Mouse (Mus musculus) brain, embryonic 18.5 days (tissue): Measurements from ENCODE around the gene Rbms2.
"Not testable (repeated sequence)": the region's sequence is repeated elsewhere in the genome, so short reads cannot be mapped to it uniquely, and the experiment has no call there.

Experiments
- DNase-seq: peaks from one replicate; pipeline ENCODE4 v3.0.0-alpha.2; 2012; ENCODE audit warnings: low read depth, low spot score

Rbms2 gene

DNA sequence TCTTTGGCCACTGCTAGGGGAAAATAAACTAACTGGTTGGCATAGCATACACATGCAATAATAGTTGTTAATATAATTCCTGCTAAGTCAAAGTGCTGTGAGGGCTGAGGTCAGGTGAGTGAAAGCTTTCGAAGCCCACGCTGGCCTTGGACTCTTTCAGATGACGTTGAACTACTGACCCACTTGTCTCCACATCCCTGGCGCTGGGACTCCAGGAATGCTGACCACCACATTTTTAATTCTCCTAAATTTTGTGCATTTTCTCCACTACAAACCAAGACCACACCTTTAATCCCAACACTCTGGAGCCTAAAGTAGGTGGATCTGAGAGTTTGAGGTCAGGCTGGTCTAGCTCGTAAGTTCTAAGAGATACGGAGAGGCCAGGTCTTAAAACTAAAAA, 13.0 kb upstream of the Rbms2 start:
- no peak for DNase-seq

DNA sequence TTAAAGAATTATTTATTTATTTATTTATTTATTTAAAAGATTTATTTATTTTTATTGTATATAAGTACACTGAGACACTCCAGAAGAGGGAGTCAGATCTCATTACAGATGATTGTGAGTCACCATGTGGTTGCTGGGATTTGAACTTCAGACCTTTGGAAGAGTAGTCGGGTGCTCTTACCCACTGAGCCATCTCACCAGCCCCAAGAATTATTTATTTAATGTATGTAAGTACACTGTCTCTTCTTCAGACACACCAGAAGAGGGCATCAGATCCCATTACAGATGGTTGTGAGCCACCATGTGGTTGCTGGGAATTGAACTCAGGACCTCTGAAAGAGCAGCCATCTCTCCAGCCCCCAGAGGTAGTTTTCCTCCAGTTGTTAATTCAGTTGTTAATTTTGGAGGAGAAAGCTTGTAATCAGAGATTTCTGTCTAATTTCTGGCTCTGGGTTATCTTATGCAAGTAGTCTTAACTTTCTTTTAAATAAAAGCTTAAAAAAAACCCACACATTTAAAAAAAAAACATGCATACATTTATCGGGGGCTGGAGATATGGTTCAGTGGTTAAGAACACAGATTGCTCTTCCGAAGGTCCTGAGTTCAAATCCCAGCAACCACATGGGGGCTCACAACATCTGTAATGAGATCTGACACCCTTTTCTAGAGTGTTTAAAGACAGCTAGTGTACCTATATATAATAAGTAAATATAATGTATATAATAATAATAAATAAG, 12.1 kb upstream of the Rbms2 start:
- DNase-seq = not testable (repeated sequence)

DNA sequence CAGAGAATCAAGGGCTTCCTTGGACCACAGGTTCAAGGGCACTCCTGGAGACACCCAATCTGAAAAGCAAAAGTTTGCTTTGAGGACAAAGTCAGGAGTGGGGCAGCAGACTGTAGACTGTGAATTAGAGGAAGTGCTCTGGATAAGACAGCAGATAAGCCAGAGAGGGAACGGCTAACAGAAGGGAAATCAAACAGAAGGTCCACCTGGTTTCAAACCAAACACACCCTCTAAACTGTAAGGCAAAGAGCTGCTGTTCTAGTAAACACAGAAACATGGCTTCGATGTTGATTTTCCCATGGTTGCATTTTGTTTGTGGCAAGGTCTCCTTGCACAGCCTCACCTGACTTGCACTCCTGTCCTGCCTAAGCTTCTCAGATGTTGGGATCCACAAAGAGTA, 11.4 kb upstream of the Rbms2 start:
- no peak for DNase-seq

DNA sequence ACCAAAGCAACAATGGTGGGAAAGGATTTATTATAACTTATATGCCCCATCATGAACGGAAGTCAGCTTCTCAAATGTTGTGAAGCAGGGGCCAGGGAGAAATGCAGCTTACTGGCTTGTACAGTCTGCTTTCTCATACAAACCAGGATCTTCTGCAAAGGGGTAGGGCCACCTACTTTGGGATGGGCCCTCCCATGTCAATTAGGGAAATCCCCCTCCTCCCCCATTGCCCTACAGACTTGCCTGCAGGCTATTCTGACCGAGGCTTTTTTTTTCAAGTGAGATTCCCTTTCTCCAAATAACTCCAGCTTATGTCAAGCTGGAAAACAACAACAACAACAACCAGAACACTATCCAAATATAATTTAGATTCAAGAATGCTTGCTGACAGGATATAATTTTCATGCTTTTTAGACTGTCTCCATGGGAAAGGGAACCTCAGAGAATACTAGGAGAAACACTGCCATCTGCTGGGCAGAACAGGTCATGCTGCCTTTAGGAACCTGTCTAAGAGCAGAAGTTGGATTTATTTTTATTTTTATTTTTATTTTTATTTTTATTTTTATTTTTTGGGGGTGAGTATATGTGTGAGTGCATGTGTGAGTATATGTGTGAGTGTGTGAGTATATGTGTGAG, 8.3 kb upstream of the Rbms2 start:
- DNase-seq = no peak

DNA sequence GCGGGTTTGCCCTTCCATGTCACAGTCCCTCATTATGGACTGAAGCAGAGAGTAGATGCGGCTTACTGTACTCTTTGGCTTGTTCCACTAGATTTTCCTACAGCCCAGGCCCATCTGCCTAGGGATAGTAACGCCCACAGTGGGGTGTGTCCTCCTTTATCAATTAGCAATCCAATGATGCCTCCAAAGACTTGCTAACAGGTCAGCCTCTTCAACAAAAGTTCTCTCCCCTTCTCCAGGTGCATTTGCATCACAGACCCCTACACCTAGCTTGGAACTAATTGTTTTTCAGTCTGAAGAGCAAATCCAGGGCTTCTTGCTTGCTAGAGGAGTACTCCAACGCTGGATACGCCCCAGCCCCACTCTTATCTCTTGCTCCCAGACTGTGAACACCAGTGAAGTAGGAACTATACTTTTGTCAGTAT, 7.1 kb upstream of the Rbms2 start:
- DNase-seq = no peak

DNA sequence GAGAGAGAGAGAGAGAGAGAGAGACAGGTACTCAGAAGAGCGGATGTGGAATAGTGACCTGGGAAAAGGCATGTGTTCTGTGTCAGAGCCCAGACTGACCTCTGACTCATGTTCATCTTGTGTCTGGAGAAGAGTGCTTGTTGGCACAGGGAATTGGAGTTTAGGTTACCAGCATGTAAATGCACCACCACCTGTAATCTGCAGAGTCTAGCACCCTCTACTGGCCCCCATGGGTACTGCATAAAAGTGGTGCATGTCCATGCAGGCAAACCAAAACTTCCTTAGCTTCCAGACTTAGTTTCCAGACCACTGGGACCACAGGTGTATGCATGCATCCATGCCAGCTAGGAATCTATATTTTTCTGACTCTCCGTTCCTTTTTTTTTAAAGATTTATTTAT, 5.9 kb upstream of the Rbms2 start:
- no peak for DNase-seq

DNA sequence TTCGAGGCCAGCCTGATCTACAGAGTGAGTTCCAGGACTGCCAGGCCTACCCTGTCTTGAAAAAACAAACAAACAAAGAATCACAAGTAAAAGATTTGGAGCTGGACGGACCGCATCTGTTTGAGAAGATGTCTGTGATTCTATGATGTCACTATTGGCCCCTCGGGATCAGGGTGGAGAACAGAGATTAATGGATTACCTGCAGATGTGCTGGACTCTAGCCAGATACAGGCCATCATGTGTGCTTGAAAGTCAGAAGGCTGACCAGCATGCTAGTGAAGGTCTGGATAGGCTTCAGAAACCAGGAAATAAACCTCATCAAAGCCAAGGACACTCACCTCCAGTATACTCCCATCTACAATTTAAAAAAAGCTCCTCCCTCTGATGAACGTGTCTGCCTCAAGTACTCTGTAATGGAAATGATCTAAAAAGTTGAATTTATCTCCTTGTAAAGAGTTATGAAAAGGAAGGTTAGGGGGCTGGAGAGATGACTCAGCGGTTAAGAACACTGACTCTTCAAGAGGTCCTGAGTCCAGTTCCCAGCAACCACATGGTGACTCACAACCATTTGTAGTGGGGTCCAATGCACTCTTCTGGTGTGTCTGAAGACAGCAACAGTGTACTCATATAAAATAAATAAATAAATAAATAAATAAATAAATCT, 5.3 kb upstream of the Rbms2 start:
- no peak for DNase-seq

DNA sequence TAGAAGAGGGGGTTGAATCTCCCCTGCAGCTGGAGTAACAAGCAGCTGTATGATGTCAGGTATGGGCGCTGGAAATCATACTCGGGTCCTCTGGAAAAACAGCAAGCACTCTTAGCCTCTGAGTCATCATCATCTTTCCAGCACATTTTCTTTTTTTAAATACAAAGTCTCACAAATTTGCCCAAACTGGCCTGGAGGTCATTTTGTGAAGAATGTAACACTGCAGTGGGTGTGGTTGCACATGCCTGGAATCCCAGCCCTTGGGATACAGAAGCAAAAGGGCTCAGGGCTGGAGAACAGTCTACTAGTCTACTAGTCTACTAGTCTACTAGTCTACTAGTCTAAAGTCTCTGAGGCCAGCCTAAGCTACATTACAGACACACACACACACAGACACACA, 4.2 kb upstream of the Rbms2 start:
- no peak for DNase-seq

DNA sequence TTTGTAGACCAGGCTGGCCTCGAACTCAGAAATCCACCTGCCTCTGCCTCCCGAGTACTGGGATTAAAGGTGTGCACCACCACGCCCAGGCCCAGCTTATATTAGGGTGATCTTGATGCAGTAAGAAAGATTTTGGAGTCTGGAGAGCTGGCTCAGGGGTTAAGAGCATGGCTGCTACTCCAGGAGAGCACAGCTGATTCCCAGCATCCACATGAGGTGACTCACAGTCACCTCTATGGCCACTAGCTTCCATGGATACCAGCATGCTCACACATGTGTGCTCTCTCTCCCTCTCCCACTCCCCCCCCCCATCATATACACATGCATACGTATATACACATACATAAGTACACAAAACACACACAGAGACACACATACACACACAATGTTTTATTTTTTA, 2.8 kb downstream of the Rbms2 start:
- DNase-seq = no peak

DNA sequence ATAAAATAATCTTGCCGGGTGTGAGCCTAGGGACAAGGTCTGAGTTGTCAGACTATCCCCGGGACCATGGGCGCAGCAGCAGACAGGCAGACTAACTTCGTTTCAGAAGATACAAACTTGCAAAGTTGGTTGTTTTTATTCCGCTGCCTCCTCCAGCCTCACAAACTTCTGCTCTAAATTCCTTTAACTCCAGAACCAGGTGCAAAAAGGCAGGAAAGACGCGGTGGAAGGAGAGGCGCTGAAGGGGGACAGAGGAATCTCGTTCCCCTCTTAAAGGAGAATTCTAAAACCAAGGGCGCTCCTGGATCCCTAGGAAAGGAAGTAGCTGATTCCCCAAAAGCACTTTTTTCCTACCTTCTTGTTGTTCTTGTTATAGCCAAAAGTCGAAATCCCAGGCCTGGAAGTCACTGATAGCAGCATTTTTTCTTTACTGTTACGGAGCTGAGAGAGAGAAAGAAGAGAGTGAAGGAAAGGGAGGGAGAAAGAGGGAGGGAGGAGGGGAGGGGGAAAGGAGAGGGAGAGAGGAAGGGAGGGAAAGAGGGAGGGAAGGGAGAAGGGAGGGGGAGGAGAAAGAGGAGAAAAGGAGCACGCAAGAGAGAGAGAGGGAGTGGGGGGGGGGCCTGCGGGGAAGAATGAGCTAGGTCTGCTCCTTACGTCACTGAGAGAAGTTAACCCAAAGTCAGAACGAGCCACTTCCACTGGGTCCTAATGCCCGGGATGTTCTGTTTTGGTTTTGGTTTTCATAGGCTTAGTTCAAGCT, 3.9 kb downstream of the Rbms2 start:
- peak; percentile 67 for DNase-seq

DNA sequence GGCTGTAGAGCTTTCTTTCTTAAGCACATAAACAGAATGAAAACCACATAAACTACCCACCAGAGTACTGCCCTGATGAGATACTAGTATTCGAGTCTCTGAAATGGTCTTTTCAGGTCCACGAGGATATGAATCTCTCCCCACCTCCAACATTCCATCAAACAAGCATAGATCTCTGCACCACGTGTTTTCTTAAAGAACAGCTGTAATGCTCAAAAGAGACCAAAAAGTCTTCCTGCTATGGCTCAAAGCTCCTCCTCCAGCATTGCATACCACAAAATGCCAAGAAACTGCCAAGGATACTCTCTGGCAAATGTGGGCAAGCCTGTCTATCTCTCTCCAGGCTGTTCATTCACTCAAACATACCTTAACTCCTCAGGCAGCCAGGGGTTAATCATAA, 4.8 kb downstream of the Rbms2 start:
- no peak for DNase-seq

DNA sequence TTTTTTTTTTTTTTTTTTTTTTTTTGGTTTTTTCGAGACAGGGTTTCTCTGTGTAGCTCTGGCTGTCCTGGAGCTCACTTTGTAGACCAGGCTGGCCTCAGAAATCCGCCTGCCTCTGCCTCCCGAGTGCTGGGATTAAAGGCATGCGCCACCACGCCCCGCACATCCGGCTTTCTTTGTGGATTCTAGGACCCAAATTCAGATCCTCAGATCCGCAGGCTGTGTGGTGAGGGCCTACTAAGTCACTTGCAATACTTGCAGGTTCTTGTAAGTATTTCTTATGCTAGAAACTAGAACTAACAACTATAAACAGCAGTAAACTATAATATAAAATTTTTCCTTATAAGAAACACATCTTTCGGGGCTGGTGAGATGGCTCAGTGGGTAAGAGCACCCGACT, 8.7 kb downstream of the Rbms2 start:
- not testable (repeated sequence) for DNase-seq

DNA sequence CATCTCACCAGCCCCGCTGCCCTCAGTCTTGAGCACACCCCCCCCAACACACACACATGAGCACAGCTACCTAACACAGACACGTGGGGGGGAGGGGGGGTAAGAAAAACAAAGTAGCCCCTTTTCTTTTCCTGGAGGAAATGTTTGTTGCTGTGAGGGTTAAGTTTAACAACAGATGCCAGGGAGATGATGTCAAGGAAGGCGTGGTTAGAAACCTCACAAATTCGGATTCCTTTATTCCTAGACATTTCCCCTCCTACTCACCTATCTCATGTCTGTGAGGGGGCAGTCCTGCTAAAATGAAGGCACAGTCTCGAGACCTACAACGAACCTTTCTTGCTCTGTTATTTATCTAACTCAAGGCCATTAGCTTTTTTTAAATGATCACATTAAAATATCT, 13.0 kb downstream of the Rbms2 start:
- DNase-seq = no peak

DNA sequence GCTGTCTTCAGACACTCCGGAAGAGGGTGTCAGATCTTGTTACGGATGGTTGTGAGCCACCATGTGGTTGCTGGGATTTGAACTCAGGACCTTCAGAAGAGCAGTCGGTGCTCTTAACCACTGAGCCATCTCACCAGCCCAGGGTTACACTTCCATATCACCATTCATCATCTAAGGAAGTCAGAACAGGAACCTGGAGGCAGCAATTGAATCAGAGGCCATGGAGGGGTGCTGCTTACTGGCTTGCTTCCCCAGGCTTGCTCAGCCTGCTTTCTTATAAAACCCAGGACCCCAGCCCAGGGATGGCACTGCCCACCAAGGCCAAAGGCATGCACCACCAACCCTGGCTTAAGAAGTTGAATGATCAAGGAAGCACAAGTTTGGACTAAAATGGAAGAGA, 14.4 kb downstream of the Rbms2 start:
- not testable (repeated sequence) for DNase-seq

DNA sequence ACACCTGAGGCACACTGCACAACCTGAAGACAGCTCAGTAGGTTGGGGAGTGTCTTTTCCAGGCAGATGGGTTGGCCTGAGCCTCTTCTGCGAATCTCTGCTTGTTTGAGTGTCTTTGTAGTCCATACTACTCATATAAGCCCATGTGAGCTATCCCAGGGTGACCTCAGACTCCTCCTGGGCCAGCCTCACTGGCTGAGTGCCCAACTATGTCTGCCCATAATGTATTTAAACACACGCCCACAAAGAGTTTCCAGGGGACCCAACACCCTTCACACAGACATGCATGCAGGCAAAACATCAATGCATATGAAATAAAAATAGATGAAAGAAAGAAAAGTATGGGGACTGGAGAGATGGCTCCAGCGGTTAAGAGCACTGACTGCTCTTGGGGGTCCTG, 26.1 kb downstream of the Rbms2 start:
- DNase-seq = no peak

DNA sequence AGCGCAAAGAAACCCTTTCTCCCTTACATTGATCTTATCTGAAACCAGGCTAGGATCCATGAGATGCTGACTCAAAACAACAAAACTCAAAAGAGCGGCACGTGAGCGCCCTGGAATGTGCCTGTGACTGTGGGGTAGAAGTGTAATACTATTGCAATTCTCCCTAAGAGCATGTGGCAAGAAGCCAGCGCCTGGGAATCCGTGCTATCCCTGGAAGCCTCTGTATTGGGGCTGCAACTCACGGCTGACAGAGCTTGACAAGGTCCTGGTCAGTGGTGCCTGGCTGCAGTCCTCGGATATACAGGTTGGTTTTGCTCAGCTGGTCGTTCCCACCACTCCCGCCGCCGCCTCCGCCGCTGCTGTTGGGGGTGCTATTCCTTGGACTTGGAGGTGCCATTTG, 29.2 kb downstream of the Rbms2 start:
- DNase-seq = no peak

DNA sequence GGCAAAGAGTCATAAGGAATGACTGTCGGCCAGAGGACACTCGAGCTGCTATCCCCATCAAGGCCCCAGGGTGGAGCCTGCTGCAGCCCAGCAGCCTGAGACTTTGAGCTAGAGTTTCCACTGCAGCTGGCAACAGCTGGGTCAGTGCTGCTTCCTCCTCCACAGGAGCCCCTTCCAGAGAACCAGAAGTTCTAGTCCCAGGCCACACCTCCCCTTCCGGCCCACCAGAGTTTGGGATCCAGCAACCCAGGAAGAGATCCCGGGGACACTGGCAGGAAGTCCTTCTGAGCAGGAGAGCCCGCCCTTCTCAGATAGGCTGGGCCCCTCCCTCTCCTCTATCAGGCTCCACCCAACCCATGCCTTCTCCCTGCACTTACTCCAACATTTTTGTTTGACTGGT, 30.5 kb downstream of the Rbms2 start:
- no peak for DNase-seq

DNA sequence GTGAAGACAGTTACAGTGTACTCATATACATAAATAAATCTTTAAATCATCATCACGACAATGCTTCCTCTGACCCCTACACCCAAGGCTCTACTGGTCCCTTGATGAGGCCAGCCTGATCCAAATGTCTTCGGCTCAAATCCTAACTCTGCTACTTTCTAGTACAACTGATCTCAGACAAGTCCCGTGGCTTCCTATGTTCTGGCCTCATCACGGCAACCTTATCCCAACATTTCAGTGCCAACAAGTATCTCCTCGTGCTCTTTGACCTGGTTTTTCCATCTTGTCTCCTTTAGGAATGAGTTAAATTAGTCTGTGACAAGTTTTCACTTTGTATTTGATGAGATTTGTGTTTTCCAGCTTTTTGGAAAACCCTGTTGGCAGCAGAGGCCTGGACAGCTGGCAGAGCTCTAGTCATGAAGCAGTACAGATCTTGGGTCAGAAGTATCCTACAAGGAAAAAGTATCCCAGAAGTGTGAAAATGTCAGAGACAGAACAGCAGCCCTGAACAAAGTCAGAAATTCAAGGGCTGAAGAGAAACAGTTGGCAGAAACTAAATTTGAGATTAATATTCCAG, 31.2 kb downstream of the Rbms2 start:
- no peak for DNase-seq

DNA sequence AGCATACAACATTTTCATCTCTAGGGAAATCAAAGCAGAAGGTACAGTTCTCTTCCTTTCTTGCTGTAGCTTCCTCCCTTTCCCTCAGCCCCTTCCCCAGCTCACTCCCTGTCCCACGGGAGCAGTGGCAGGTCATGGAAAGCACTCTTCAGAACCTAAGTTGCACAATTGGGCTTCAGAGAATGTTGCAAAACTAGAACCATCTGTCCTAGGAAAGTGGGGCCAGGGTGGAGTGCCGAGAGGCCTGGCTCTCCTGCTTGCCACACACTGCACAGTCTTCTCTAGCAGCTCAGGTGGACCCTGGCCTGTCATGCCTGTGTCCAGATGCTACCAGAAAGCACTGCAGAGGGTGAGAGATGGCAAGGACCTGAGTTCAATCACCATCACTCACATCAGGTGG, 35.1 kb downstream of the Rbms2 start:
- no peak for DNase-seq

DNA sequence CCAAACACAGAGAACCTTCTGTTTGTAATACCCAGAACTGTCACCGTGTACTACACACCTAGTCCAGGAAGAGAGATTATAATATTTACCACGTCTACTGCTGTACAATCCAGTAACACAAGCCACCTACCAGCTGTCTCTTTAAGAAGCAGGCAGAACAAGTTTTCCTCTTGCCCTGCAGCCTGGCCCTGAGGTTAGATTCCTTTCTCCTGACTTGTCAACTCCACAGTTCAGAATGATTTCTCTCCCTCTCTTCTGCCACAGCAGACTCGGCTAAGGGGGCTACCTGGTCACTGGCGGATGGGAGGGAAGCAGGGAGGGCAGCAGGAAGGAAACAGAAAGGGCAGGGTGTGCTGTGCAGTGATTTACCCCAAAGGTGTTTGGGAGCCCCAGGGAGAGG, 36.4 kb downstream of the Rbms2 start:
- DNase-seq = no peak

DNA sequence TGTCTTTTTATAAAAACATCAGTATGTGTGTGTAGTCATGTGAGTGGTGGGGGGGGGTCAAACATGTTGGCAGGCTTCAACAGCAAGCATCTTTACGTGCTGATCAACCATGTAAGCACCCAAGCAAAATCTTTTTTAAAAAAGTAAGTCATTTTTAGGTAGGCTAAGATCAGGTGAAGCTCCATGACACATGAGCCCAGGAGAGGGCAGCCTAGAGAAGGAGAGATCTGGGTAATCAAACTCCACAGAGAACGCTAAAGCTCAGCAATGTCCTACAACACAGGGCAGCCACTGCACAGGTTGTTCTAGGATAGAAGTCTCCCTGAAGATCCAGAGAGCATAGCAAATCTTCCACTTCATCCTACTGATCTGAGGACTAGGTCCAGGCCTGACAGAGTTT, 37.9 kb downstream of the Rbms2 start:
- DNase-seq = no peak
